Mouse (Mus musculus) adipocyte (in vitro differentiated cells): ENCODE measurements around the gene Nebl.

Experiments
- DNase-seq: peaks from one replicate; pipeline ENCODE4 v3.0.0-alpha.2; 2016; ENCODE audit warnings: low spot score

Nebl gene

DNA sequence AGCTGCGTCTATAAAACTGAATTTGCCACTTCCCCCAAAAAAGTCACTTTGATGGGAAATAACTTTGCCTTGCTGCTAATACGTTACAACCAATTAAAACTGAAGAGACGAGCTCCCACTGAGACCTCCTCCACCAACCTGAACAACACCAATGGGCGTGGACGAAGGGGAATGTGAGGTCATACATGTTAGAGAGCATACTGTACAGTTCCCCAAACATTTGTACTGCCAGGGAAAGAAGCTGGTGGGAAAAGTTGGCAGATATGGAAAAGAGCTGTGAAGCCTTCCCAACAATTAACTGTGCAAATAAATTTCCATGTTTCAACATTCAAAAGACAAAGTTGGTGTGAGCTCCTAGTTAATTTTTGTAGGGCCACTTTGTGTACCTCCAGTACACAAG, 25.3 kb downstream of the Nebl start:
- no peak for DNase-seq

DNA sequence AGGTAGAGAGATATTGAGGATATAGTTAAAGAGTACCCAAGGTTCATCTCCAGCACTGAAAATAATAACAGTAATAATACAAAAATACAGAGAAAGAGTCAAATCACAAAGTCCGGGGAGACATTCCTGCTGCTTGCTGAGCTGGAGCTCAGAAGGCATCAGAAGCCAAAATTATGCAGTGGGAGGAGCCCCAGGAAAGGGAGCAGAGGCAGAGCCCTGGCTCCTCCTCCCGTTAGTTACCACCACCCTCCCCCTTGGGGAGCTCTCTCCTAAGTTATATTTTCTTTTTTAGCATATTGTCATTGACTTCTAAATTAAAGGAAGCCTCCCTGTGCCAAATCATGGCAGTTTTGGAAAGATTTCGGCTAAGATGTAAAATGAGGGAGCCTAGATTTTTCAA, 25.8 kb downstream of the Nebl start:
- no peak for DNase-seq

DNA sequence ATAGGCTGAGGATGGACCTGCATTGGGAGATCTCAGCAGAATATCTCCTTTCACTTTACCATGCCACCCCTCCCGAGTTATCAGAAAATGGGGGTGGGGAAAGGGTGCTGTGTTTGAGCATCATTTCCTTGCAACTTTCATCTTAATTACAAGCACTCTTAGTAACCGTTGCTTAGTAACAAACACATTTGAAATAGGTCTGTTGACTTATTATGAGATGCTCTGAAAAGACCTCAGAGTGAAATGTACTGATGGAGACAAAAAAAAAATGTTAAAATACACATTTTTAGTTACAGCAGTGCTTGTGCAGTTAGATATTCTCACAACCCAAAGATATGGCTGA, 28.1 kb downstream of the Nebl start:
- no peak for DNase-seq

DNA sequence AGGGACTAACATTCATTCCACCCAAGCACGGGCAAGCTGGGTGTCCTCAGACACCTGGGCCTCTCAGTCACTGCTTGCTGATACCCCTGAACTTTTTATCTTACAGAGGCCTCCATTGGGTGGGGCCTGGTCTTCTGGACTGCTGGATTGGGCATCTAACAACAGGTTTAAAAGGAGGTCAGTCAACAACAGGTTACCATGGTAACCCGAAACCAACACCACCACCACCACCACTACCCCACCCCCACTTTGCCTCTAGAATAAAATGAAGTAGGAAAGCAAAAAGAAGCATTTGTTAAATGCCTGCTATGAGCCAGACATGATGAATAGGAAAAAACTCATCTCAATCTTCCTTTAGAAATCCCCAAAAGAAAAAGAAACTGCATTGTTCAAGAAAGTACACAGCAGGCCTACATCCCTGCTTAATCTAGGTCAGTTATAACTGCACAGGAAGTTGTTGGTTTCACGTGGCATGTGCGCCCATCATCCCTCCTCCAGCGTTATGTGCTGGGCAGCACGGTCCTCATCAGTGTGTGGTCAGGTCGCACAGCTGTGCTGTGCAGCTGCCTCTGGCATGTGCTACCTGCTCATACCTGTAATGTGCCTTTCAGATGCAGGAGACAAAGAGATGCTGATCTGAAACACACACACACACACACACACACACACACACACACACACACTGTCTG, 28.6 kb downstream of the Nebl start:
- no peak for DNase-seq

DNA sequence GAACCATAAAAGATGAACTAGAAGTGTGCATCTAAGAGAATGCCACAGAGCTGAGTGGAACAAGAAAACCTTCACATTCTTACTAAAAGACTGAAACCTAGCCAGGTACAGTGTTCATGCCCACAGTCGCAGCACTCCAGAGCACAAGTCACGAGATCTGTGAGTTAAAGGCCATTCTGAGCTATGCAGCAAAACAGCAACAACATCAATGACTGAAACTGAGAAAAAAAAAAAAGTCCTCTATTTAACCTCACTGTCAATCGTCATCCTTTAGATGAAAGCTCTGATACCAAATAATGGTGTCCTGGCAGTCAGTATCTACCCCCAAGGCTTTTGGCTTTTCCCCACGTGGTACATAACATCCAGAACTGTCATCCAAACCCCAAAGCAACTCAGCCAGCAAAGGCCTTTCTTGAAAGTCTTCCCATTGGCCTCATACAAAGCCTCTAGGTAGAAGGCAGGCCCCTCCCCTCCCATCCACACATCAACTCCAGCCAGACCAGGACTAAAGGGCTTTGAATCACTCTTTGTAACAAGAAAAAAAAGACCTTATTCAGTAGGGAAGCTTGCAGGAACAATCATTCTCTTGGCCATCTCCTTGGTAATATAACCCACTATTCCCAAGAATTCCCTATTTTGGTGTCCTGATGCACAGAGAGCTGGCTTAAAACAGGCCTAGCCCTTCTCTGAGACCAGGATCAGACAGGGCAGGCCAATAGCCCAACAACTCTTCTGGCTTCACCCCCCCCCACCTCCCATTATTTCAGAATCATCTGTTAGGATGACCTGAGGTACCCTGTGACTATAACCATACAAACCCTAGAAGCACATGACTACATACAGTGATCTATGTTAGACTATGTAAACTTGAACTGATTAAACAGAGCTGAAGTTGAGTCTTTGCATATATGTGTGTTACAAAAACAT, 32.8 kb downstream of the Nebl start:
- DNase-seq, result no peak

DNA sequence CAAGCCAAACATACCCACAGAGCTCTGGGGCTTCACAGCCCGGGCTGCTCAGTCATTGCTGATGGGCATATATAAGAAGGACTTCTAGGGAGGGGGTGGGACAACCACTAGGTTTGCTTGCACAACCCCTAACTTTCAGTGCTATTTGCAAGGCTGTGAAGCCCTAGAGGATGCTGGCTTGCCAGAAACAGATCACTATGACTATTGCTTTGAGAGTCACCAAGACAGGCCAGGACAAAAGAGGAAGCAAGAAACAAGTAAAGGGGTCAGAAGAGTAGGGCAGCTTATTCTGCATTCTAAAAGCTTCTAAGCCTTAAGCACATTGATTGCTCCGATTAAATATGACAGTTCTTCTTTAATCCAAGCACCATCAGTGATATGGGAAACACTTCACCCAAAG, 38.3 kb downstream of the Nebl start:
- no peak for DNase-seq

DNA sequence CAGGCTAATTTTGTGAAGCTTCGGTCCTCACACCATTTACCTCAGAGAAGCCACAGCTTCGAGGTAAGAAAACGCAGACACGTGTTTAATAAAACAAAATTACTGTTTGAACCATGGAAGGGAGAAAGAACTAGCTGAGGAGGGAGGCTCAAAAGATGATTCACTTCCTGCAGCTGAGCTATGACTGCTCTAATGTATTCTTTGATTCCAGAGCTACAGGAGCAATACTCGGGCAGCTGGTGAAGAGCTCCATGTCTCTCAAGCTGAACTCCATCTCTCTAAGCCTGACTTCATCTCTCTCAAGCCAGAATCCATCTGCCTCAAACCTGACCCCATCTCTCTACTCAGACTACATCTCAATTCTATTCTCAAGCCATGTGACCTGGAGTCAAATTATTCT, 41.0 kb downstream of the Nebl start:
- DNase-seq, result no peak

DNA sequence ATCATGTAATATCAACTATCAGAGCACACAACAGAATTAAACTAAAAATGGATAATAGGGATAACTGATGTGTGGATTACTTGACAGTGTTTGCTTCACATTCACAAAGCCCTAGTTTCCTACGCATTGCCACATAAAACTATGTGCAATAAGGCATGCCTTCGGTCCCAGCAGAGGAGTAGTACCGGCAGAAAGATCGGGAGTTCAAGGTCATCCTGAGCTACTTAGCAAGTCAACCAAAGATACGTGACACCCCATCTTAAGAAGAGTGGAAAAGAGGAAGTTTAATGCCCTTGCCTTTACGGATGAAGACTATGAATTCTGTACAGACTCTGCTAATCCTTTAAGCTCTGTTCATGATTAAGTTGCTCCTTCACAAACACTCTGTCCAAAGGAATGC, 44.1 kb downstream of the Nebl start:
- DNase-seq, result no peak

DNA sequence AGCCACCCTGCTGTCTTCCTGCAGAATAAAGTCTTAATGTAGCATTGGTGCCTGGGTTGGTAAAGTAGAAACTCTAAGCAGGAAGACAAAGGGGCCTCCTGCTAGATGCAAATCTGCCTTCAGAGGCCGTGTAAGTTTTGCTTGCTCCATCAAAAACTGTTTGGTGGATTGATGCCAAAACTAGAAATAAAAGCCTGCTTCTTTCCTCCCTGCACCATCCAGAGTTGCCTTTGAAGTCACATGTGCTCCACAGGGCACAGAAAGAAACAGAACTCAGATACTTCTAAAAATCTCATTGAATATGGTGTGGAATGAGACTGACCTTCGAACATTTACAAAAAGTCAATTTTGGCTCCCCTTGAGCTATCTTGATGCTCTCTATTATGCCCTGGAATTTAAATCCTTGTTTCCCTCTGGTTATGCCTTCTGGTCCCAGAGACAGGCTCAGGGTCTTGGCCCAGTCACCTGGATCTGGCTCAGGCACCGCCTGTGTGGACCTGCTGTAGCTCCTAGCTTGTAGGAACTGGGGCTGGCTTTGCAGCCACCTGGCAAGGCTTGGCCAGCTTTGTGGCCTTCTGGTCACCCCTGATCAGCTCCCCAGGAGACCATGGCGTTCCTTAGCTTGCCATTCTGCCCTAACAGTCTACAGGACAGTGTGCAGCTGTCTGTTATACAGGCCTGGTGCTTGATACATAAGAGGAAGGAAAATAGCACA, 47.8 kb downstream of the Nebl start:
- no peak for DNase-seq

DNA sequence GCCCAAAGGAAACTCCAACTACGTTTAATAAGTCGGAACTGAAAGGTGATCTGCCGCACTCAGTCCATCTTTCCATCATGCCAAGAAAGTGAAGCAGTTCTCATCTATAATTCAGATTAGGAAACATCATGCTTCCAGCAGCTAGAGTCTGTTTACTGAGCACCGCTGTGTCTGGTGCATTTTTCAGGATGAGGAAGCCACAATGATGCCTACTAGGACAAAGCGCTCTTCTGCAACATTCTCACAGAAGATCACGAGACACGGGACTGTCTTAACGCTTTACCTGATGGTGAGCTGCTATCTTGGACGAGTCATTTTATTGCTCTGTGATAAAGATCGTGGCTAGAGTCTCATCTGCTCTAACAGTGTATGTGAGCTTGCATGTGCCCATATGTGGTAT, 59.1 kb downstream of the Nebl start:
- no peak for DNase-seq

DNA sequence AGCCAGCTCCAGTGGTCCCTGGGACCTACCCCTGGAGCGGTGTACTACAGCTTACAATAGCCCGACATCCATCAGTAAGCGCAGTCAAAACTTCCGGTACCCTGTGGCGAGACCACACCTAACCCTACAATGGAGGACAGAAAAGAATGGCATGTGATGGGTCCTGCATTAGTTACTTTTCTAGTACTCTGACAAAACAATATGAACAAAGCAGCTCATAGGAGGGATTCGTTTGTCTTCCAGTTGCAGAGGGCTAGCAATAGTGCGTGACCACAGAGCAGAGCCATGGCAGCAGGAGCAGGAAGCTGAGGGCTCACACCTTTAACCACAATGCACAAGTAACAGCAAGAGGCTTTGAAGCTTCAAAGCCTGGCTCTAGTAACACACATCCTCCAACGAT, 59.7 kb downstream of the Nebl start:
- no peak for DNase-seq

DNA sequence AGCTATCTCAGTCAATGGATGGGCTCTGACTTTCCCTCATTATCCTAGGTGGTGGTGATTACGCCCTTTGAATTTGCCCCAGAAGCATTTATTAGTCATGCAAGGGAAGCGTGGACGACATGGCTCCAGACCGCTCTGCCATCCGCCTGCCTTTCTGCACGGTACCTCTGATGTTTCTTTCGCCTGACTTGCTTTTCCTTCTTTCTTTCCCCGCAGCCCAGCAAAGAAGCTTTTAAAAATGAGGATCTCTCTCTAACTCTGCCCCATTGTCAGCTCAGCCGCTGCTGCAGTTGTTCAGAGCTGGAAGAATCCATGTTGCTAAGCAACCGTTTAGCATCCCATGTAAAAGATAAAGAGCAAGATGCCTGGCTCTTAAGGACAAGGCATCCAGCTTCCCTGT, 61.3 kb downstream of the Nebl start:
- DNase-seq, result no peak

DNA sequence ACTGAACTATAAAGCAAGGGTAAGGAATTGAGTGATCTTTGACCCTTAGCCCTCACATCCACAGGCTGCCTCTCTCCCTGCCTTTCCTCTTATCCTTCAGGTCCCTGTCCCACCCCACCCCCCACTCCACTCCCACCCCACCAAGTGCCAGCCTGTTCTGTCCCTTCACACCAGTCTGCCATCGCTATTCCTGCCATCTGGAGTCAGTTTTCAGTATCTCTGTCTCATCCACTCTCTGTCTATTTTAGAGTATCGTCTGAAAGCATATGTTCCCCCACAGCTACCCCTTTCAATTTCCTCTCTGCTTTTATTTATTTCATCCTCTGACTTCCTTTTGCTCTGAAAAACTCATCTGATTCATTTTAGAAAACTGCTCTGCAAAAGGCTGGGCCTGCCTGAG, 62.3 kb downstream of the Nebl start:
- DNase-seq, result no peak

DNA sequence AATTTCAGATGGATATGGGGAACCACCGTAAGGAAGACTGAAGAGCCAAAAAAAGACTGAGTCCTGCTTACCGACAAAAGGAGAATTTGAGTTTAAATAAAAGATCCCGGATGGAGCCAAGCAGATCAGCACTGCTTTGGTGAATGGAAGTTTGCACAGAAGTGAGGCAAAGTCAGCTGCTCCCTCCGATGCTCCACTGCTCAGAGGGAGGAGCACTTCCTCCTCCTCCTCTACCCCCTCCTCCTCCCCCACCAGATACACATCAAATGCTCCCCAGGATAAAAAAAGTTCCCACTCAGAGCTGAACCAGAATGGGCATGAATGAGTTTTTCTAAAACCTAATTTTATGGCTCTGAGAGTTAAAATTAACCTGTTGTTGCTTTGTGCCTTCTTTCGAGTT, 73.1 kb downstream of the Nebl start:
- DNase-seq, result no peak

DNA sequence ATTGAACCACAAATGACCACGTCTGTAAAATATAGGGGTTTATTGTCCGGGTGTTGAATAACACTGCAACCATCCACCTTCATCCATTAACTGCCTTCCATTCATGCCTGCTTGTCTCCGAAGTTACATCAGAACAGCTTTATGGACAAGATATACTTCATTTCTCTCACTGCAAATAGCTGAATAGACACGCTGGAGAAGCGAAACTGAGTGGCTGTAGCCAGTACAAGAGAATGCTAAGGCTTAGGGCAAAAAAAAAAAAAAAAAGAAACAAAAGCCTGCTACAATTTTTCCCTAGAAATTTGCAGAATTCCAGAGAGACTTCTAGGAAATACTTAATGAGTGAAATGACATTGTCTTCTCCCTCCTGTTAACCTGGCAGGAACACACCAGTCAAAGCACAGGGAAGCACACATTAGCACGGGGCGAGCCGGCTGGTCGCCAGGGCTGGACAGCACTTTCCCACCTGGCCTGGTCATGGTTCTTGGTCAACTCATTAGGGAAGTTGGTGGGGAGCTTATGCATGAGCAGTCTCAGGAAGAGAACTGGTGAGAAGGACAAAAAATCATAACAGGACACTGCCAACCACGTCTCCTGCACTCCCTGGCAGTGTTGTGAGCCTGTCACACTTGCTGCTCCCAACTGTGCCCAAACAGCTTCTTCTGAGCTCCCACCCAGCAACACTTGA, 81.0 kb downstream of the Nebl start:
- DNase-seq, result no peak

DNA sequence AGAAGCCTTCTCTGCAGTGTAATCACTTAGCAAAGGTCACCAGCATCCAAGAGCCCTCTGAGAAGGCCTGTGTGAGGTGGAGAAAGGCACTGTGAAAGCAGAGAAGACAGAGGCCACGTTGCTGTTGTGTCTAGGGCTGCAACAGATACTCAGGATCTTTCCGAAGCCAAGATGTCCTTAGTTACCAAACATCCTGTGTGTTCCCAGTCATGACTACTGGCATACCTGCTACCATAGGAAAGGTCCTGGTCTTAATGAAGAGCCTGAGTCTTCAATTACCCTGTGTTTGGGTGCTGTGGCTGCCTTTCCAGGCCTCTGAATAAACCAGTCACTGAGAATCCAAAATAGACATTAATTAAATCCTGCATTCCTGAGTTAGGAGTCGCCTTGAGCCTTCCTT, 81.5 kb downstream of the Nebl start:
- DNase-seq, result no peak

DNA sequence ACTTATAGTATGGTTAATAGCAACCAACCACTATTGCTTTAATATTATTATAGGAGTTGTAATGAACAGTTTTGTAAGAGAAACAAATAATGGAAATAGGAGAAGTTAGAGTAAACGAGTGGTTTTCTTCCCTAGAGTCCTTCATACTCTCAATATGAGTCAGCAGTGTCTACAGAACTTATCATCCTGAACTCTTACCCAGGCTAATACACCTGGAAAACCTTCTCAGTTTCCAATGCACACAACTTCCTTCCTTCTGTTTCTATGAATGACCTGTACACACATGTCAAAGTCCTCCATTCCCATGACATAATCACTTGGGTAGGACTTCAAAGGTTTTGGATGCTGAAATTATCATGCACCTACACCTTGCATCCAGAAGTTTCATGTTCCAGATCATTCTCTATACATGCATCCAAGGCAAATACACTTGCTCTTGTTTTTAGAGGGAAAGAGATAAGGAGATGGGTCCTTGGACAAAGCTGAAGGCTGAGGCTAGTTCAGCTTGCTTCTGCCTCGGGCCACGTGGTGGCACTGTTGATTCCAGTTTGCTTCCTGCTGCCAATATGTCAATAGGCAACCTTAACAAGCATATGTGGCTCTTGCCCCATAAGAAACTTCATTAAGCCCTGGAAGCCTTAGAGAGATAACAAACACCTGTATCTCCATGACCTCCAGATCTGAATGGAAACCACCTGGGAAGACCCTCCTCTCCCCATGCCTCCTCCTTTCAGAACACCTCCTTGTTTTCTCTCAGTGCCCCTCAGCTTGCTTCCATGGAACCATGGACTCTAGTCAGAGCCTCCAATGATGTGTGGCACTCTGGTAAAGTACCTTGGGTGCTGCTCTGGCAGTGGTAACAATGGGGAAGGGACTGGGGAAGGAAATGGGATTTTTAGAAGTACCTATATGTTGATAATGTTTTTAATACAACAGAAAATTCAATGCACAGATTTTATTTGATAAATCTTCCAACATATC, 86.7 kb downstream of the Nebl start:
- peak; percentile 5 for DNase-seq

DNA sequence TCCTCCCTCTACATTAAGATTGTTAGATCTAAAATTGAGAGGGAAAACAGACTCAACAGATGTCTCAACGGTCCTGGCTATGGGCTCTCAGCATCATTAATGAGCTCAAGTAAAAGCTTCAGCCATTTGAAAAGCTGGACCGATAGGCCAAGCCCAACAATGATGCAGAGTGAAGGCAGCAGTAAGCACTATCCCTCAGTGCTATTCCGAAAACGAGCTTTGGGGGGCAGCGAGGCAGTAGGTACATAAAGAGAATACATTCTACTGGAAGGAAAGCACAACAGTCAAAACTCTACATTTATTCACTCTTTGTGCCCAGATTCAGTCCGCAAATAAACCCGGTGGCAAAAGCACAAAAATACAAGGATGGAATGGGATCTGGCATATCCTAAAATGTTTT, 87.4 kb downstream of the Nebl start:
- DNase-seq, result no peak

DNA sequence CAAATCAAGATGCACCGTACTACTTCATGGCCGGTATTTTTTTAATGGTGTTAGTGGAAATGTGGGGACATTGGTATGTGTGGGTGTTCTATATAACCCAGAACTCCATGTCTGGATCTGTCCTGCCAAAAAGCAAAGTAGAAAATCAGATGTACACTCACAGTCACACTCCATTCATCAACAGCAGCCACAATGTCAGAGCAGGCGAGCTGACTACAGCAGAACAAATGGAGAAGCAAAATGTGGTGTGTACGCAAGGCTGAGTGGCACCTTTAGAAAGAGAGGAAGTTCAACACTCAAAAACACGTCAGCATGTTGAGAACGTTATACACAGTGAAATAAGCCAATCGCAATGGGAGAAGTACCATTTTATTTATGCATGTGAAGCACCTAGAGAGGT, 88.5 kb downstream of the Nebl start:
- DNase-seq, result no peak

DNA sequence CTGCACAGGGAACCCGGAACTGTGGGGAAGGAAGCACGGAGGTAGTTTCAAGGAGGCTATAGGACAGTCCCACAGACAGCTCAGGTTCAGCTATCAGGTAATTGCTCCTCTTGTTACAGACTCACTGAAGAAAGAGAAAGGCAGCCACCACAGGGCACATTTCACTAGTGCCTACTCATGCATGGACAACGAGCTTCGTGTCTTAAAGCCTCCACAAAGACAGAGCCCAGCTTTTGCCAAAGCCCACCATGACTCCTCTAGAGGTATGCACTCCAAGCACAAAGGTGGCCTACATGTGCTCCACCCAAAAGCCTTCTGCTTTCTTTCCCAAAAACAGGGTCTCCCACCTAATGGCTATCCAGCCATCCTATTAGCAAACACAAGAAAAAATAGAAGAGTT, 90.4 kb downstream of the Nebl start:
- no peak for DNase-seq

DNA sequence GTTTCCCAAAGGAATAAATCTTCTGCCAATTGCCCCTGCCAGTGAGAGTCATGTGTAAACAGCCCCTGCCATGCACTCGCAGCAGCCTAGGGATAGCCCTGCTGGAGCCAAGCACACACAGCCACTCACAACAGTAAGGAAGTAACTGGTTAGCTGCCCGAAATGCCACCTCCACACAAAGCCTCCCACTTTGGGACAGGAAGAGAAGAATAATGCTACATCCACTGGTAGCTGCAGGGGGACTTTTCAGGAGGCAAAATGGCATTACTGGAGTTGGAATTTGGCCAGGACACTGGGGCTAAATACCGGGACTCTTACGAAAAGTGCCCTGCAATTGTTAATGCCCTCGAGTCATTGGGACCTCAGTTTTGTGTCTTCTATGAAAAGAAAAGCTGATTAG, 92.6 kb downstream of the Nebl start:
- no peak for DNase-seq
